Mouse (Mus musculus) heart, embryonic 16.5 days (tissue): ENCODE results near the gene Noxa1. TPM values are rescaled to one million over a fixed set of nuclear protein-coding genes. Genes with fewer than 3 reads are reported as not detected.

Source experiments
- ATAC-seq: fragments of 200-750 bp; cut with Nextera tagmentation; replicated peaks from 2 replicates; pipeline ENCODE4 v1.8.0; 2017; ENCODE audit warnings: moderate number of reproducible peaks; ENCODE audit not compliant: insufficient read depth, low FRiP score; ENCODE audit errors: extremely low read depth
- H3K27ac ChIP-seq: fragments of 300-500 bp; sonication (generic); 2 replicates; pipeline ENCODE4 v1.5.1; 2014; ENCODE audit warnings: mild to moderate bottlenecking, low read length, control low read depth, moderate library complexity
- H3K27me3 ChIP-seq: fragments of 300-500 bp; sonication (generic); 2 replicates; pipeline ENCODE4 v1.6.1; 2014; ENCODE audit warnings: low read length, mixed read lengths; ENCODE audit not compliant: control insufficient read depth, insufficient read depth
- H3K36me3 ChIP-seq: fragments of 300-500 bp; sonication (generic); 2 replicates; pipeline ENCODE4 v1.6.1; 2014; ENCODE audit not compliant: control insufficient read depth, insufficient read depth
- H3K4me1 ChIP-seq: fragments of 300-500 bp; sonication (generic); 2 replicates; pipeline ENCODE4 v1.6.1; 2014; ENCODE audit warnings: low read length, mixed read lengths; ENCODE audit not compliant: control insufficient read depth, insufficient read depth
- H3K4me2 ChIP-seq: fragments of 300-500 bp; sonication (generic); 2 replicates; pipeline ENCODE4 v1.6.1; 2014; ENCODE audit warnings: low read depth, mild to moderate bottlenecking, control low read depth, low read length
- H3K4me3 ChIP-seq: fragments of 300-500 bp; sonication (generic); 2 replicates; pipeline ENCODE4 v1.5.1; 2014; ENCODE audit warnings: mild to moderate bottlenecking, control low read depth, low read length
- H3K9ac ChIP-seq: fragments of 300-500 bp; sonication (generic); 2 replicates; pipeline ENCODE4 v1.6.1; 2014; ENCODE audit warnings: low read length, control low read depth
- H3K9me3 ChIP-seq: fragments of 300-500 bp; sonication (generic); replicated peaks from 2 replicates; pipeline ENCODE4 v1.6.1; 2016; ENCODE audit warnings: low read length; ENCODE audit not compliant: control insufficient read depth
- WGBS: fragments of 180-500 bp; shearing (Covaris S2); extraction: QIAGEN DNeasy Blood & Tissue Kit; methylation state at CpG from one replicate; pipeline ENCODE4 v1.1.7; 2014; 5-methylcytosine and 5-hydroxymethylcytosine counted together
- polyA plus RNA-seq: library from polyadenylated mRNA; unstranded; fragments of >200 nt; fragmentation: Nextera tagmentation; extraction: Ambion mirVana; gene quantifications from 2 replicates; pipeline ENCODE4 v1.2.1, GENCODE M21; 2015

Noxa1 gene
- polyA plus RNA-seq, 1 experiment from 2014 or later, result not detected

DNA sequence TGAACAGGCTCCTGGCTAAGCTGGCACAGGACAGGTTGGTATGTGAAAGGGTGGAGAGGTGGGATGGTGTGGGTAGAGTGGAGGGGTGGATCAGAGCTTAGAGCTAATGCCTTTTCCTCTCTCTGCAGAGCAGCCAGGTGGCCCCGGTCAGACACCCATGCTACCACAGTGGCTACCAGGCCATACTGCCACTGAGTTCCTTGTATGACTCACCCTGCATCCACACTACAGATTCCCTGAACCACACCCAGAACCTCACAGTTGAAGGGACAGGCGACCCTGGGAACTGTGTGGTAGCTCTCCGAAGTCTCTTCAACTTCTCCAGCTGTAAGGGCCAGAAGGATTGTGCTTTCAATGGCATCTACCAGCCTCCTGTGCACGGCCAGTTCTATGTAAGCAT is 11.3 kb downstream of the Noxa1 start:
- H3K4me3 ChIP-seq, result no peak overlapping the region
- no peaks in the 10 kb centered on the region for H3K4me1 ChIP-seq
- no peak overlapping the region for H3K9ac ChIP-seq
- H3K36me3 ChIP-seq, result no peaks in the 10 kb centered on the region
- no peak overlapping the region for H3K27ac ChIP-seq
- no peaks in the 10 kb centered on the region for H3K9me3 ChIP-seq
- WGBS, result 72% methylated on average over 4 of the region's 4 CpGs
- H3K4me2 ChIP-seq, result no peak overlapping the region
- no peak for ATAC-seq
- H3K27me3 ChIP-seq, result no peaks in the 10 kb centered on the region; the same call in 1 of the 2 replicates

DNA sequence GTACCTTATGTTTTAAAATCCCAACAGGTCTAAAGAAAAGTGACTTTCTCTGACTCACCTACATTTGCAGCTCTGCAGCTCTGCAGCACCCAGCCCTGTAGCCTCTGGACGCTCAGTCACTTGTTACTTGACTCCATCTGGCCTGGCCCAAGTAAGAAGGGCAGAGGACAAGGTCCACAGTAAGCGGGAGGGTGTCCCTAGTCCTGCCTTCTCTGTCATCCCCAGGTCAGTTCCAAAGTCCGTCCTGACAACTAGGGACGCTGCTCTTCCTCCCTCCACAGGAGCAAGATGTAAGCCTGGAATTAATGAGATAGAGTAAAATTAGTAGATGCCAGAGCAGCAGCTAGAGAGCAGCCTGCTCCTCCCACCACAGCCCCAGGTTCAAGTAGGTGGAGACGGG is 14.9 kb downstream of the Noxa1 start, which contains the start of gene Entpd8:
Gene Entpd8 (plus strand): TSS at position 229 of the 400 bp plus-strand sequence.
- 54% methylated on average over 5 of the region's 5 CpGs for WGBS

DNA sequence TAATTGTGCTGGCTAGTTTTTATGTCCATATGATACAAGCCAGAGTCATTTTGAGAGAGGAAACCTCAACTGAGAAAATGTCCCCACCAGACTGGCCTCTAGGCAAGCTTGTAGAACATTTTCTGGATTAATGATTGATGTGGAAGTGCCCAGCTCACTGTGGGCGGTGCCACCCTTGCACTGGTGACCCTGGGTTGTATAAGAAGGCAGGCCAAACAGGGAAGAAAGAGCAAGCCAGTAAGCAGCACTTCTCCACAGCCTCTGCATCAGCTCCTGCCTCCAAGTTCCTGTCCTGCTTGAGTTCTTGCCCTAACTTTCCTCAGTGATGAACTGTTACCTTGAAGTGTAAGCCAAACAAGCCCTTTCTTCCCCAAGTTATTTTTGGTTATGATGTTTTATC is 16.0 kb downstream of the Noxa1 start:
- Histone ChIP-seq H3K9me3 (no peaks in the 10 kb centered on the region), H3K36me3 (no peaks in the 10 kb centered on the region), H3K27ac (no peak overlapping the region), H3K9ac (no peak overlapping the region), H3K4me1 (no peaks in the 10 kb centered on the region), H3K27me3 (no peaks in the 10 kb centered on the region; the same call in 1 of the 2 replicates), H3K4me2 (no peak overlapping the region), H3K4me3 (no peak overlapping the region)
- no peak for ATAC-seq
- 76% methylated on average over 1 of the region's 1 CpGs for WGBS

More for the DNA sequence above, 14.9 kb downstream of the Noxa1 start, which contains the start of gene Entpd8:
- no peaks in the 10 kb centered on the region for H3K36me3 ChIP-seq
- no peak within 1 kb of the TSS for H3K4me2 ChIP-seq
- H3K4me1 ChIP-seq, result no peaks in the 10 kb centered on the region
- no peak within 1 kb of the TSS for H3K27ac ChIP-seq
- H3K9me3 ChIP-seq, result no peaks in the 10 kb centered on the region
- no peak for ATAC-seq
- H3K4me3 ChIP-seq, result no peak within 1 kb of the TSS
- no peak within 1 kb of the TSS for H3K9ac ChIP-seq
- H3K27me3 ChIP-seq, result no peaks in the 10 kb centered on the region; the same call in 1 of the 2 replicates

DNA sequence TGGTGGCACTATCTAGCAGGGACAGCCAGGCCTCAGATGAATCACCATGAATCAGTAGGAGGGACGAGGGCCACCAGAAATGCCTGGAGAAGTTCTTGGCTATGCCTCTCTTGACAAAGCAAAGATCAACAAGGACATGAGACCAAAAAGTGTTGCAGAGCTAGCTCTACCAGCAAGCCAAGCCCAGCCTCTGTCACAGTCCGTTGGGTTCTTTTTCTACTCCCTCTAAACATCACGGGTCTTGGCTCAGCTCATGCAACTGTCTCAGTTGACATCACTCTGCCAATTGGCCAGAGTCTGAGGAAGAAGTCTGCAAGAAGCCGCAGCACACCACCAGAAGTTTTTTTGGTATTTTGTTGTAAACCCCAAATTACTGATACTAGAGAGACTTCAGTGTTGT is 19.4 kb downstream of the Noxa1 start:
- Histone ChIP-seq H3K4me3 (no peak overlapping the region), H3K36me3 (no peaks in the 10 kb centered on the region), H3K4me2 (no peak overlapping the region), H3K9ac (no peak overlapping the region), H3K27me3 (no peaks in the 10 kb centered on the region), H3K27ac (no peak overlapping the region), H3K9me3 (no peaks in the 10 kb centered on the region), H3K4me1 (no peaks in the 10 kb centered on the region)
- WGBS, result 62% methylated on average over 4 of the region's 4 CpGs
- ATAC-seq, result no peak

DNA sequence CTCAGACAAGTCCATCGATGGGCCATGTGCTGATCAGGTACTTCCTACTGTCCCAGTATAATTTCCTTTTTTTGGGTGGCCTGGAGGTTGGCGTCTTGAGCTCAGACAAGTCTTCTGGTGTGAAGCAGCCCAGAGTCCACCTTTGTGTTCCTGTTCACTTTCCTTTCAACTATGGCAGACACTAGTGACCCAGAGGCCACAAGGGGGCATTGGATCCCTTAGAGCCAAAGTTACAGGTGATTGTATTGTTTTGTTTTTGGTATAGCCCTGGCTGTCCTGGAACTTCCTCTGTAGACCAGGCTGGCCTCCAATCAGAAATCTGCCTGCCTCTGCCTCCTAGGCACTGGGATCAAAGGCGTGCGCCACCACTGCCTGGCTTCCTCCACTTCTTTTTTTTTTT is 22.6 kb downstream of the Noxa1 start:
- WGBS, result 84% methylated on average over 4 of the region's 4 CpGs
- no peaks in the 10 kb centered on the region for H3K27me3 ChIP-seq
- H3K27ac ChIP-seq, result no peak overlapping the region
- no peaks in the 10 kb centered on the region for H3K36me3 ChIP-seq
- no peaks in the 10 kb centered on the region for H3K4me1 ChIP-seq
- H3K4me2 ChIP-seq, result no peak overlapping the region
- ATAC-seq, result no peak
- no peak overlapping the region for H3K9ac ChIP-seq
- no peak overlapping the region for H3K4me3 ChIP-seq
- no peaks in the 10 kb centered on the region for H3K9me3 ChIP-seq

DNA sequence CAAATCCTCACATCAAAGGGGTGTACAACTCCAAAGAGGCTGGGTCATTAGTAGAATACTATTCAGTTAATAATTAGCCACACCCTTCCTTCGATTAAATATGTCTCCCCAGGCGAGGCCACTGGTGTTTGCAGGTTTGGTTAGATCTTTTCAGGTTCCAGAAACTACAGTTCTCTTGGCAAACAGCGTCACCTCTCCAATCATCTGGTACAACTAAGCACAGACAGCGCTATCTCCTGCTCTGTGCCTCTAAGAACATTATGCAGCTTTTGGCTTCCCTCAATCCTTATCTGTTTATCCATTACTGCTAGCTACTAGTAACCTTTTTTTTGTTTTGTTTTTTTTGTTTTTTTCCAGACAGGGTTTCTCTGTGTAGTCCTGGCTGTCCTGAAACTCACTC is 25.4 kb downstream of the Noxa1 start:
- ATAC-seq, result no peak
- 62% methylated on average over 4 of the region's 4 CpGs for WGBS
- Histone ChIP-seq H3K4me2 (no peak overlapping the region), H3K27me3 (no peaks in the 10 kb centered on the region), H3K4me1 (no peaks in the 10 kb centered on the region), H3K9me3 (no peaks in the 10 kb centered on the region), H3K9ac (no peak overlapping the region), H3K36me3 (no peaks in the 10 kb centered on the region), H3K4me3 (no peak overlapping the region), H3K27ac (no peak overlapping the region)

DNA sequence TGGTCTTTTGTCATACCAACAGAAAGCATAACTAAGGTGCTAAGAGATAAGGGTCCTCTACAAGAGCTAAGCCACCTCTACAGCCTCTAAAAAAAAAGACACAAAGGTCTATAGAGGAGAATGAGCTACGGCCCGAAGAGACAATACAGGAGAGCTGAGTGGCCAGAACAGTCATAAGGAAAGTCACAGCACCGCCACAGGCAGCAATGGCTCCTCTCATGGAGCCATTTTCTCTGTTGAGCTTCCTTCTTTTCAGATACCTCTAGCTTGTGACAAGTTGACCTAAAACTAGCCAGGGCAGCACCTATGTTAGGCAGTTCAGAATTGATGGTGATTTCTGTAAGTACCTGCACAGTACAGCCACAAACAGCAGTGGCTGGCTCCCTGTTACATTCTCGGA is 28.4 kb downstream of the Noxa1 start:
- Histone ChIP-seq H3K4me3 (no peak overlapping the region), H3K4me2 (no peak overlapping the region), H3K27me3 (no peaks in the 10 kb centered on the region), H3K36me3 (0 out of 2 replicates have a peak, but pooled peaks cover under 1% of the 10 kb centered on the region), H3K27ac (no peak overlapping the region), H3K4me1 (no peaks in the 10 kb centered on the region), H3K9ac (no peak overlapping the region), H3K9me3 (no peaks in the 10 kb centered on the region)
- ATAC-seq, result no peak
- 84% methylated on average over 4 of the region's 4 CpGs for WGBS

DNA sequence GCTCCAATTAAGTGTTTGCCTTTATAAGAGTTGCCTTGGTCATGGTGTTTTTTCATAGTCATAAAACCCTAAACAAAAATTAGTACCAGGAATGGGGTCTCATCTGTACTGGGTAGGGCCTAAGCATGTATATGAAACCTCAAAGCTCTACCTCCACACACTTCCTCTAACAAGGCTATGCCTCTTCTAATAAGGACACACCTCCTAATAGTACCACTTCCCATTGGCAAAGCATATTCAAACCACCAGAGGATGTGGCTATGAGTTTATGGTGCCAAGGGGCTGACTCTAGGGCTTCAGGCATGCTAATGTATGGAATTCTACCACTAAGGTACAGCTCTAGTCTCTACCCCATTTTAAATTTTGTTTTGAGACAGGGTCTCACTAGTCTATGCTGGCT is 29.4 kb downstream of the Noxa1 start:
- Histone ChIP-seq H3K4me3 (no peak overlapping the region), H3K9ac (no peak overlapping the region), H3K4me2 (no peak overlapping the region), H3K27ac (no peak overlapping the region), H3K4me1 (no peaks in the 10 kb centered on the region), H3K27me3 (no peaks in the 10 kb centered on the region), H3K9me3 (no peaks in the 10 kb centered on the region), H3K36me3 (0 out of 2 replicates have a peak, but pooled peaks cover 2% of the 10 kb centered on the region)
- ATAC-seq, result no peak

DNA sequence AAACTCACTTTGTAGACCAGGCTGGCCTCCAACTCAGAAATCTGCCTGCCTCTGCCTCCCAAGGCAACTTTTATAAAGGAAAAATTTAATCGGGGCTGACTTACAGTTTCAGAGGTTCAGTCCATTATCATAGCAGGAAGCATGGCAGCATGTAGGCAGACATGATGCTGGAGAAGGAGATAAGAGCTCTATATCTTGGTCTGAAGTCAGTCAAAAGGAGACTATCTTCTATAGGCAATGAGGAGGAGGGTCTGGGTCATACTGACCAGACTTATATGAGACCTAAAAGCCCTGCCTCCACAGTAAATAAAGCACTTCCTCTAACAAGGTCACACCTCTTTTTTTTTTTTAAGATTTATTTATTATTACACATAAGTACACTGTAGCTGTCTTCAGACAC is 30.7 kb downstream of the Noxa1 start:
- Histone ChIP-seq H3K4me2 (no peak overlapping the region), H3K27ac (no peak overlapping the region), H3K27me3 (no peaks in the 10 kb centered on the region), H3K4me3 (no peak overlapping the region), H3K36me3 (0 out of 2 replicates have a peak, but pooled peaks cover 4% of the 10 kb centered on the region), H3K9ac (no peak overlapping the region), H3K9me3 (no peaks in the 10 kb centered on the region), H3K4me1 (no peaks in the 10 kb centered on the region)
- WGBS, result 81% methylated on average over 1 of the region's 1 CpGs
- no peak for ATAC-seq
